Mouse (Mus musculus): ENCODE measurements at regions not wholly inside any gene's neighbourhood (a gene's known extent, or its start where the extent isn't known, plus 50 kb on each side); places are given as distances from the start of the nearest gene placed in this dataset.

GRCm38 (mm10) chr9:69814432-69814831, 53.7 kb upstream of the Foxb1 start:
- ATAC-seq (ENCODE audit: low TSS enrichment): no peak

- ATAC-seq (ENCODE audit: low TSS enrichment): peak; percentile 70; the same call in 1 of the 2 replicates
Measured at GRCm38 (mm10) chr9:69823179-69823966, 62.6 kb upstream of the Foxb1 start.

GRCm38 (mm10) chr9:69828428-69828827, 67.7 kb upstream of the Foxb1 start:
- no peak for ATAC-seq (ENCODE audit: low TSS enrichment)

GRCm38 (mm10) chr9:69835396-69835795, 74.7 kb upstream of the Foxb1 start:
- ATAC-seq (ENCODE audit: low TSS enrichment): no peak

GRCm38 (mm10) chr9:69839198-69839597, 78.5 kb upstream of the Foxb1 start:
- no peak for ATAC-seq (ENCODE audit: low TSS enrichment)

GRCm38 (mm10) chr9:69844712-69845111, 84.0 kb upstream of the Foxb1 start:
- no peak for ATAC-seq (ENCODE audit: low TSS enrichment)

- ATAC-seq (ENCODE audit: low TSS enrichment): no peak
Measured at GRCm38 (mm10) chr9:69845210-69845609, 84.5 kb upstream of the Foxb1 start.

- no peak for ATAC-seq (ENCODE audit: low TSS enrichment)
Measured at GRCm38 (mm10) chr9:69856621-69857020, 95.9 kb upstream of the Foxb1 start.

GRCm38 (mm10) chr9:69858619-69859018, 97.9 kb upstream of the Foxb1 start:
- ATAC-seq (ENCODE audit: low TSS enrichment): no peak

- no peak for ATAC-seq (ENCODE audit: low TSS enrichment)
Measured at GRCm38 (mm10) chr9:69870182-69870581, 109.4 kb upstream of the Foxb1 start.

GRCm38 (mm10) chr9:69886351-69886750, 102.9 kb upstream of the Bnip2 start:
- no peak for ATAC-seq (ENCODE audit: low TSS enrichment)

GRCm38 (mm10) chr9:69898016-69898415, 91.2 kb upstream of the Bnip2 start:
- no peak for ATAC-seq (ENCODE audit: low TSS enrichment)

GRCm38 (mm10) chr9:69899371-69899770, 89.9 kb upstream of the Bnip2 start:
- no peak for ATAC-seq (ENCODE audit: low TSS enrichment)

- ATAC-seq (ENCODE audit: low TSS enrichment): no peak
Measured at GRCm38 (mm10) chr9:69900871-69901270, 88.4 kb upstream of the Bnip2 start.

- no peak; the same call in 1 of the 2 replicates for ATAC-seq (ENCODE audit: low TSS enrichment)
Measured at GRCm38 (mm10) chr9:69907123-69907945, 81.9 kb upstream of the Bnip2 start.

- ATAC-seq (ENCODE audit: low TSS enrichment): no peak
Measured at GRCm38 (mm10) chr9:69910621-69911020, 78.6 kb upstream of the Bnip2 start.

- ATAC-seq (ENCODE audit: low TSS enrichment): no peak
Measured at GRCm38 (mm10) chr9:69928126-69928525, 61.1 kb upstream of the Bnip2 start.

GRCm38 (mm10) chr9:69937863-69938262, 51.4 kb upstream of the Bnip2 start:
- no peak for ATAC-seq (ENCODE audit: low TSS enrichment)
